Mouse (Mus musculus): ENCODE results near the gene Syne2. TPM values are rescaled to one million over a fixed set of nuclear protein-coding genes. Genes with fewer than 3 reads are reported as not detected.
A peak's percentile ranks its signal among the peaks of the same experiment; 100 is the strongest.

Syne2 gene
- polyA plus RNA-seq, 1 experiment from 2014 or later = 11.3 TPM

GRCm38 (mm10) chr12:76073981-76074380, 256.0 kb downstream of the Syne2 start:
- no peak overlapping the region for H3K4me2 ChIP-seq
- no peaks in the 10 kb centered on the region for H3K36me3 ChIP-seq
- ATAC-seq = no peak
- peaks cover 7% of the 10 kb centered on the region; the same call in 1 of the 2 replicates for H3K27me3 ChIP-seq (replicated peaks)
- WGBS (ENCODE audit: insufficient replicate concordance) = 56% methylated on average over 7 of the region's 7 CpGs
- no peaks in the 10 kb centered on the region for H3K9me3 ChIP-seq (replicated peaks)
- H3K27ac ChIP-seq = no peak overlapping the region
- no peak overlapping the region for H3K4me3 ChIP-seq
- H3K4me1 ChIP-seq = no peaks in the 10 kb centered on the region
- H3K9ac ChIP-seq = no peak overlapping the region

GRCm38 (mm10) chr12:76080876-76081556, 263.1 kb downstream of the Syne2 start:
- Histone ChIP-seq H3K27ac (no peak overlapping the region), H3K27me3 (replicated peaks) (peaks cover 19% of the 10 kb centered on the region), H3K4me1 (peaks cover 6% of the 10 kb centered on the region; the same call in 1 of the 2 replicates), H3K36me3 (no peaks in the 10 kb centered on the region), H3K4me3 (no peak overlapping the region), H3K9ac (no peak overlapping the region), H3K9me3 (replicated peaks) (no peaks in the 10 kb centered on the region), H3K4me2 (peak overlapping the region; percentile 46)
- 34% methylated on average over 14 of the region's 14 CpGs for WGBS (ENCODE audit: insufficient replicate concordance)
- no peak for ATAC-seq

- Histone ChIP-seq H3K9ac (no peak overlapping the region), H3K36me3 (no peaks in the 10 kb centered on the region), H3K4me2 (peak overlapping the region; percentile 46), H3K9me3 (replicated peaks) (no peaks in the 10 kb centered on the region), H3K4me3 (no peak overlapping the region), H3K27me3 (replicated peaks) (peaks cover 19% of the 10 kb centered on the region), H3K27ac (no peak overlapping the region), H3K4me1 (peaks cover 6% of the 10 kb centered on the region; the same call in 1 of the 2 replicates)
- WGBS (ENCODE audit: insufficient replicate concordance) = 11% methylated on average over 22 of the region's 22 CpGs
- ATAC-seq = no peak
Measured at GRCm38 (mm10) chr12:76081557-76082211, 263.8 kb downstream of the Syne2 start.

GRCm38 (mm10) chr12:76085066-76085465, 267.1 kb downstream of the Syne2 start:
- Histone ChIP-seq H3K9ac (no peak overlapping the region), H3K27ac (no peak overlapping the region), H3K4me3 (no peak overlapping the region), H3K4me2 (no peak overlapping the region), H3K27me3 (replicated peaks) (peaks cover 19% of the 10 kb centered on the region), H3K4me1 (peaks cover 6% of the 10 kb centered on the region; the same call in 1 of the 2 replicates), H3K36me3 (no peaks in the 10 kb centered on the region), H3K9me3 (replicated peaks) (no peaks in the 10 kb centered on the region)
- WGBS (ENCODE audit: insufficient replicate concordance) = 55% methylated on average over 9 of the region's 9 CpGs
- no peak for ATAC-seq

GRCm38 (mm10) chr12:76085956-76086905, 268.3 kb downstream of the Syne2 start:
- ATAC-seq = no peak
- Histone ChIP-seq H3K9me3 (replicated peaks) (no peaks in the 10 kb centered on the region), H3K4me1 (peaks cover 6% of the 10 kb centered on the region; the same call in 1 of the 2 replicates), H3K27me3 (replicated peaks) (peaks cover 12% of the 10 kb centered on the region), H3K27ac (no peak overlapping the region), H3K4me3 (no peak overlapping the region), H3K4me2 (no peak overlapping the region), H3K36me3 (no peaks in the 10 kb centered on the region), H3K9ac (no peak overlapping the region)
- WGBS (ENCODE audit: insufficient replicate concordance) = 58% methylated on average over 15 of the region's 15 CpGs

- Histone ChIP-seq H3K36me3 (no peaks in the 10 kb centered on the region), H3K27me3 (replicated peaks) (peaks cover 4% of the 10 kb centered on the region), H3K4me1 (peaks cover under 1% of the 10 kb centered on the region; the same call in 1 of the 2 replicates), H3K4me3 (no peak overlapping the region), H3K4me2 (no peak overlapping the region), H3K9ac (no peak overlapping the region), H3K27ac (no peak overlapping the region), H3K9me3 (replicated peaks) (no peaks in the 10 kb centered on the region)
- 64% methylated on average over 13 of the region's 13 CpGs for WGBS (ENCODE audit: insufficient replicate concordance)
- ATAC-seq = no peak
Measured at GRCm38 (mm10) chr12:76087025-76087424, 269.1 kb downstream of the Syne2 start.

- H3K36me3 ChIP-seq = 0 out of 2 replicates have a peak, but pooled peaks cover 6% of the 10 kb centered on the region
- H3K4me3 ChIP-seq = no peak overlapping the region
- H3K27ac ChIP-seq = no peak overlapping the region
- no peak for ATAC-seq
- H3K4me1 ChIP-seq = no peaks in the 10 kb centered on the region
- WGBS (ENCODE audit: insufficient replicate concordance) = 66% methylated on average over 11 of the region's 11 CpGs
- no peak overlapping the region for H3K9ac ChIP-seq
- no peaks in the 10 kb centered on the region for H3K27me3 ChIP-seq (replicated peaks)
- no peak overlapping the region for H3K4me2 ChIP-seq
- H3K9me3 ChIP-seq (replicated peaks) = no peaks in the 10 kb centered on the region
Measured at GRCm38 (mm10) chr12:76092789-76093466, 275.0 kb downstream of the Syne2 start.

- Histone ChIP-seq H3K4me2 (no peak overlapping the region), H3K27me3 (replicated peaks) (no peaks in the 10 kb centered on the region), H3K9me3 (replicated peaks) (no peaks in the 10 kb centered on the region), H3K4me1 (no peaks in the 10 kb centered on the region), H3K4me3 (no peak overlapping the region), H3K9ac (no peak overlapping the region), H3K27ac (no peak overlapping the region), H3K36me3 (0 out of 2 replicates have a peak, but pooled peaks cover 7% of the 10 kb centered on the region)
- no peak for ATAC-seq
- 76% methylated on average over 15 of the region's 15 CpGs for WGBS (ENCODE audit: insufficient replicate concordance)
Measured at GRCm38 (mm10) chr12:76093613-76094588, 276.0 kb downstream of the Syne2 start.

GRCm38 (mm10) chr12:76095117-76096035, 277.4 kb downstream of the Syne2 start:
- Histone ChIP-seq H3K27me3 (replicated peaks) (no peaks in the 10 kb centered on the region), H3K4me1 (no peaks in the 10 kb centered on the region), H3K9ac (no peak overlapping the region), H3K9me3 (replicated peaks) (no peaks in the 10 kb centered on the region), H3K27ac (no peak overlapping the region), H3K36me3 (peaks cover 7% of the 10 kb centered on the region; the same call in 1 of the 2 replicates), H3K4me2 (no peak overlapping the region), H3K4me3 (no peak overlapping the region)
- no peak for ATAC-seq
- 62% methylated on average over 30 of the region's 30 CpGs for WGBS (ENCODE audit: insufficient replicate concordance)

GRCm38 (mm10) chr12:76102621-76103020, 284.7 kb downstream of the Syne2 start:
- Histone ChIP-seq H3K4me3 (no peak overlapping the region), H3K27ac (no peak overlapping the region), H3K27me3 (replicated peaks) (no peaks in the 10 kb centered on the region), H3K4me1 (no peaks in the 10 kb centered on the region), H3K9me3 (replicated peaks) (no peaks in the 10 kb centered on the region), H3K4me2 (no peak overlapping the region), H3K9ac (no peak overlapping the region), H3K36me3 (peaks cover 6% of the 10 kb centered on the region; the same call in 1 of the 2 replicates)
- no peak for ATAC-seq
- WGBS (ENCODE audit: insufficient replicate concordance) = 83% methylated on average over 12 of the region's 12 CpGs

Measured in liver, embryonic 12.5 days (tissue).